Mouse (Mus musculus): ENCODE data around the gene F8.

F8 gene

GRCm38 (mm10) chrX:75130467-75131160 is 251.8 kb downstream of the F8 start, which contains the start of gene Mpp1:
Gene Mpp1, minus strand, starts transcription at chrX:75131016.
- Histone ChIP-seq H3K4me1 (replicated peaks; ENCODE audit: low read depth, low read length) (peaks cover 12% of the 10 kb centered on the region), H3K4me3 (replicated peaks; ENCODE audit: low read length) (peak within 1 kb of the TSS; percentile 79), H3K9me3 (ENCODE audit: low read length) (no peaks in the 10 kb centered on the region), H3K36me3 (ENCODE audit: insufficient read depth, low read length) (no peaks in the 10 kb centered on the region), H3K27me3 (ENCODE audit: insufficient read depth, low read length) (no peaks in the 10 kb centered on the region)
- TF ChIP-seq POU5F1 (IDR thresholded peaks at IDR 0.05; ENCODE audit: borderline replicate concordance, low read length) (no peak), NANOG (IDR thresholded peaks at IDR 0.05; ENCODE audit: borderline replicate concordance, low read length) (no peak), CTCF (conservative IDR thresholded peaks at IDR 0.05; ENCODE audit: low read length) (no peak)

DNA sequence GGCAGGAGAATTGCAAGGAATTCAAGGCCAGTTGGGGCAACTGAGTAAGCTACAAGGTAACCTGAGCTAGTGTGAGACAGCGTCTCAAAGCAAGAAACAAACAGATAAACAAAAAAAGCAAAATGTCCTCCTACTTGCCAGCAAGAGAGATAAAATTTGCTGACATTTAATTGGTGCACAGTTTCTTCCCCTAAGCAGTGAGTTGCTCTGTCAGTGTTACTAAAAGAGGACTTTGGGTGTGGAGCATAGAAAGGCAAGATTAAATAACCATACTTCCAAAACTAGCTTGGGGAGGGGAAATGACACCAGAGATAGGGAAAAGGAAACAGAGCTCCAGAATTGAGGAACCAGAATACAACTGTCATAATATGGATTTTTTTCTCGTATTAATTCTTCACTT is 252.9 kb downstream of the F8 start:
- TF ChIP-seq NANOG (IDR thresholded peaks at IDR 0.05; ENCODE audit: borderline replicate concordance, low read length) = no peak
- TF ChIP-seq CTCF (conservative IDR thresholded peaks at IDR 0.05; ENCODE audit: low read length) = no peak
- Histone ChIP-seq H3K9me3 (ENCODE audit: low read length) (no peaks in the 10 kb centered on the region), H3K27me3 (ENCODE audit: insufficient read depth, low read length) (no peaks in the 10 kb centered on the region), H3K4me3 (replicated peaks; ENCODE audit: low read length) (no peak overlapping the region), H3K4me1 (replicated peaks; ENCODE audit: low read depth, low read length) (peaks cover 18% of the 10 kb centered on the region), H3K36me3 (ENCODE audit: insufficient read depth, low read length) (0 out of 2 replicates have a peak, but pooled peaks cover 5% of the 10 kb centered on the region)

- no peak overlapping the region for H3K4me3 ChIP-seq (replicated peaks; ENCODE audit: low read length)
- peaks cover 8% of the 10 kb centered on the region for H3K36me3 ChIP-seq (ENCODE audit: insufficient read depth, low read length)
- H3K4me1 ChIP-seq (replicated peaks; ENCODE audit: low read depth, low read length) = peaks cover 18% of the 10 kb centered on the region
- no peaks in the 10 kb centered on the region for H3K27me3 ChIP-seq (ENCODE audit: insufficient read depth, low read length)
- H3K9me3 ChIP-seq (ENCODE audit: low read length) = no peaks in the 10 kb centered on the region
- TF ChIP-seq NANOG (IDR thresholded peaks at IDR 0.05; ENCODE audit: borderline replicate concordance, low read length) = no peak
- TF ChIP-seq CTCF (conservative IDR thresholded peaks at IDR 0.05; ENCODE audit: low read length) = no peak
- TF ChIP-seq POU5F1 (IDR thresholded peaks at IDR 0.05; ENCODE audit: borderline replicate concordance, low read length) = no peak
Measured at GRCm38 (mm10) chrX:75128333-75128980, 254.0 kb downstream of the F8 start.

DNA sequence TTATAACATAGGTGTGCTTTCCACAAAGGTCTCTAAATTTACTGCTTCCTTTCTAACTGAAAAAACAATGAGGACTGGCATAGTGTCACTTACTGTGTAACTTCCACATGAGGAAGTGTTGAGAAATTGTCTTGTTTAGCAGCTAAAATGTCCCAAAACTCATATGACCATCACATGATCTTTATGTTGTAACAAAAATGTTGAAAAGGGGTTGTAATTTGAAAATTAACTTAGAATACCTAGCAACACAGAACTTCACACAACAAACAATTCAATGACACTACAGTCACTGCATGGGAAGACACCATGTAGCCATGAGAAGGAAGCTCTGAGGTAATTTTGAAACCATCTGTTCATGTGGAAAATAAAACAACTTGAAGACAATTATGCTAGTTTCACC is 255.5 kb downstream of the F8 start:
- TF ChIP-seq CTCF (conservative IDR thresholded peaks at IDR 0.05; ENCODE audit: low read length) = no peak
- no peak for TF ChIP-seq POU5F1 (IDR thresholded peaks at IDR 0.05; ENCODE audit: borderline replicate concordance, low read length)
- no peak for TF ChIP-seq NANOG (IDR thresholded peaks at IDR 0.05; ENCODE audit: borderline replicate concordance, low read length)
- Histone ChIP-seq H3K4me3 (replicated peaks; ENCODE audit: low read length) (no peak overlapping the region), H3K4me1 (replicated peaks; ENCODE audit: low read depth, low read length) (peaks cover 18% of the 10 kb centered on the region), H3K27me3 (ENCODE audit: insufficient read depth, low read length) (no peaks in the 10 kb centered on the region), H3K36me3 (ENCODE audit: insufficient read depth, low read length) (peaks cover 17% of the 10 kb centered on the region), H3K9me3 (ENCODE audit: low read length) (no peaks in the 10 kb centered on the region)

DNA sequence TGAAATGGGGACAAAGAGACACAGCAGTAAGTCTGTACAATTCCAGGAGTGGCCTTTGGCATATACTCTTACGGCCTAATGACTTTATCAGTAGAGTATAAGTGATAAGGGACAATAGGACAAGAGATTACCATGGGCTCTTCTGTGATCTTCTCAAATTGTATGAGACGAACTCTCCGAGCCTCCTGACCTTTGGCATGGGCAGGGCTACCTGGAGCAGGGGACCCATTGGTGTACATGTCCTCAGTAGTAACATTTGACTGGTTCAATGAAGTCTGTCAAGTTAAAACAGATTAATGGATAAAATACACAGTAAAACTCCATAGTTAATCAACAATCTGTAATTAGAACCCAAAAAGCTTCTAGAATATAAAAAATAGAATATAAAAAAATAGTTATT is 256.8 kb downstream of the F8 start:
- Histone ChIP-seq H3K27me3 (ENCODE audit: insufficient read depth, low read length) (no peaks in the 10 kb centered on the region), H3K4me1 (replicated peaks; ENCODE audit: low read depth, low read length) (peaks cover 18% of the 10 kb centered on the region), H3K4me3 (replicated peaks; ENCODE audit: low read length) (no peak overlapping the region), H3K9me3 (ENCODE audit: low read length) (no peaks in the 10 kb centered on the region), H3K36me3 (ENCODE audit: insufficient read depth, low read length) (peaks cover 19% of the 10 kb centered on the region)
- no peak for TF ChIP-seq POU5F1 (IDR thresholded peaks at IDR 0.05; ENCODE audit: borderline replicate concordance, low read length)
- TF ChIP-seq NANOG (IDR thresholded peaks at IDR 0.05; ENCODE audit: borderline replicate concordance, low read length) = no peak
- TF ChIP-seq CTCF (conservative IDR thresholded peaks at IDR 0.05; ENCODE audit: low read length) = no peak

Data from E14TG2a.4 (cell line).